Mouse (Mus musculus): ENCODE results near the gene Alox8. TPM values are rescaled to one million over a fixed set of nuclear protein-coding genes. Genes with fewer than 3 reads are reported as not detected.

The Alox8 gene
- polyA plus RNA-seq (2014; fragmentation: Nextera tagmentation; extraction: Ambion mirVana), result not detected in 2 replicates

- Histone ChIP-seq H3K36me3 (ENCODE audit: insufficient read depth) (no peaks in the 10 kb centered on the region), H3K4me2 (peak within 1 kb of the TSS; percentile 53), H3K9ac (0 out of 2 replicates have a peak within 1 kb of the TSS, but pooled peaks have one; percentile 7), H3K27me3 (ENCODE audit: insufficient read depth, low read length) (peaks cover 24% of the 10 kb centered on the region), H3K4me3 (ENCODE audit: low read depth, low read length) (0 out of 2 replicates have a peak within 1 kb of the TSS, but pooled peaks have one; percentile 4), H3K27ac (ENCODE audit: low read depth) (no peak within 1 kb of the TSS), H3K9me3 (ENCODE audit: low read depth, low read length) (no peaks in the 10 kb centered on the region), H3K4me1 (ENCODE audit: insufficient read depth) (no peaks in the 10 kb centered on the region)
- no peak for DNase-seq
- TF ChIP-seq CTCF (IDR thresholded peaks at IDR 0.05; ENCODE audit: low read depth), result no peak
- ATAC-seq (ENCODE audit: insufficient read depth), result no peak
- WGBS, result 24% methylated on average over 6 of the region's 6 CpGs
These were observed at the start of gene Alox8 for GRCm38 (mm10) chr11:69197743-69198142. Gene Alox8, minus strand, starts transcription at chr11:69197843.

- WGBS, result 16% methylated on average over 2 of the region's 2 CpGs
- H3K4me2 ChIP-seq, result peak overlapping the region; percentile 27; the same call in 1 of the 2 replicates
These were observed 48.0 kb upstream of the Alox8 start for GRCm38 (mm10) chr11:69245643-69246042.

GRCm38 (mm10) chr11:69244911-69245310 lies 47.3 kb upstream of the Alox8 start:
- no peak overlapping the region for H3K27ac ChIP-seq (ENCODE audit: low read depth)
- no peak overlapping the region for H3K9ac ChIP-seq
- no peaks in the 10 kb centered on the region for H3K27me3 ChIP-seq (ENCODE audit: insufficient read depth, low read length)
- no peak overlapping the region; the same call in 1 of the 2 replicates for H3K4me2 ChIP-seq
- H3K4me3 ChIP-seq (ENCODE audit: low read depth, low read length), result no peak overlapping the region
- 22% methylated on average over 2 of the region's 2 CpGs for WGBS
- H3K36me3 ChIP-seq (ENCODE audit: insufficient read depth), result no peaks in the 10 kb centered on the region
- no peaks in the 10 kb centered on the region for H3K9me3 ChIP-seq (ENCODE audit: low read depth, low read length)
- peak; percentile 82 for DNase-seq
- H3K4me1 ChIP-seq (ENCODE audit: insufficient read depth), result no peaks in the 10 kb centered on the region
- no peak for ATAC-seq (ENCODE audit: insufficient read depth)
- TF ChIP-seq CTCF (IDR thresholded peaks at IDR 0.05; ENCODE audit: low read depth), result peak; percentile 72

More at GRCm38 (mm10) chr11:69245643-69246042, 48.0 kb upstream of the Alox8 start:
- Histone ChIP-seq H3K9me3 (ENCODE audit: low read depth, low read length) (no peaks in the 10 kb centered on the region), H3K9ac (no peak overlapping the region), H3K4me1 (ENCODE audit: insufficient read depth) (no peaks in the 10 kb centered on the region), H3K27me3 (ENCODE audit: insufficient read depth, low read length) (no peaks in the 10 kb centered on the region), H3K36me3 (ENCODE audit: insufficient read depth) (no peaks in the 10 kb centered on the region), H3K27ac (ENCODE audit: low read depth) (peak overlapping the region; percentile 9; the same call in 1 of the 2 replicates), H3K4me3 (ENCODE audit: low read depth, low read length) (no peak overlapping the region)
- ATAC-seq (ENCODE audit: insufficient read depth) (no peak), DNase-seq (peak; percentile 42)
- TF ChIP-seq CTCF (IDR thresholded peaks at IDR 0.05; ENCODE audit: low read depth), result no peak

- no peaks in the 10 kb centered on the region for H3K9me3 ChIP-seq (ENCODE audit: low read depth, low read length)
- DNase-seq (no peak), ATAC-seq (ENCODE audit: insufficient read depth) (no peak)
- H3K4me1 ChIP-seq (ENCODE audit: insufficient read depth), result no peaks in the 10 kb centered on the region; the same call in 1 of the 2 replicates
- TF ChIP-seq CTCF (IDR thresholded peaks at IDR 0.05; ENCODE audit: low read depth), result no peak
- H3K36me3 ChIP-seq (ENCODE audit: insufficient read depth), result no peaks in the 10 kb centered on the region
- peak within 1 kb of the TSS; percentile 43 for H3K4me3 ChIP-seq (ENCODE audit: low read depth, low read length)
- peak within 1 kb of the TSS; percentile 73 for H3K4me2 ChIP-seq
- H3K27ac ChIP-seq (ENCODE audit: low read depth), result no peak within 1 kb of the TSS
- WGBS, result 18% methylated on average over 13 of the region's 13 CpGs
- H3K27me3 ChIP-seq (ENCODE audit: insufficient read depth, low read length), result peaks cover 23% of the 10 kb centered on the region
- peak within 1 kb of the TSS; percentile 36; the same call in 1 of the 2 replicates for H3K9ac ChIP-seq
These were observed 39.2 kb upstream of the Alox8 start, which contains the start of gene Gucy2e for GRCm38 (mm10) chr11:69236926-69237260. Gene Gucy2e, minus strand, starts transcription at chr11:69237036.

GRCm38 (mm10) chr11:69236061-69236925 lies 38.6 kb upstream of the Alox8 start:
- Histone ChIP-seq H3K4me3 (ENCODE audit: low read depth, low read length) (peak overlapping the region; percentile 43), H3K27me3 (ENCODE audit: insufficient read depth, low read length) (peaks cover 23% of the 10 kb centered on the region), H3K36me3 (ENCODE audit: insufficient read depth) (no peaks in the 10 kb centered on the region), H3K4me1 (ENCODE audit: insufficient read depth) (no peaks in the 10 kb centered on the region; the same call in 1 of the 2 replicates), H3K4me2 (peak overlapping the region; percentile 73), H3K9me3 (ENCODE audit: low read depth, low read length) (no peaks in the 10 kb centered on the region), H3K27ac (ENCODE audit: low read depth) (no peak overlapping the region), H3K9ac (peak overlapping the region; percentile 36; the same call in 1 of the 2 replicates)
- TF ChIP-seq CTCF (IDR thresholded peaks at IDR 0.05; ENCODE audit: low read depth), result no peak
- ATAC-seq (ENCODE audit: insufficient read depth) (peak; percentile 48; the same call in 1 of the 2 replicates), DNase-seq (peak; percentile 24)
- 4% methylated on average over 51 of the region's 51 CpGs for WGBS

GRCm38 (mm10) chr11:69235285-69236060 lies 37.8 kb upstream of the Alox8 start:
- peak overlapping the region; percentile 36; the same call in 1 of the 2 replicates for H3K9ac ChIP-seq
- ATAC-seq (ENCODE audit: insufficient read depth), result peak; percentile 90
- WGBS, result 1% methylated on average over 33 of the region's 33 CpGs

More at GRCm38 (mm10) chr11:69235285-69236060, 37.8 kb upstream of the Alox8 start:
- no peaks in the 10 kb centered on the region for H3K9me3 ChIP-seq (ENCODE audit: low read depth, low read length)
- no peaks in the 10 kb centered on the region; the same call in 1 of the 2 replicates for H3K4me1 ChIP-seq (ENCODE audit: insufficient read depth)
- peak overlapping the region; percentile 73 for H3K4me2 ChIP-seq
- H3K27me3 ChIP-seq (ENCODE audit: insufficient read depth, low read length), result peaks cover 23% of the 10 kb centered on the region
- TF ChIP-seq CTCF (IDR thresholded peaks at IDR 0.05; ENCODE audit: low read depth), result no peak; the same call in 1 of the 2 replicates
- H3K4me3 ChIP-seq (ENCODE audit: low read depth, low read length), result peak overlapping the region; percentile 43
- no peaks in the 10 kb centered on the region for H3K36me3 ChIP-seq (ENCODE audit: insufficient read depth)
- DNase-seq, result peak; percentile 78
- no peak overlapping the region for H3K27ac ChIP-seq (ENCODE audit: low read depth)
